Mouse (Mus musculus) myocyte (in vitro differentiated cells): Measurements from ENCODE around the gene Twsg1.
"Not testable (repeated sequence)": the region's sequence is repeated elsewhere in the genome, so short reads cannot be mapped to it uniquely, and the experiment has no call there.

Experiments
- CEBPB ChIP-seq: IDR thresholded peaks from 2 replicates; pipeline ENCODE4 v1.6.1; 2011; ENCODE audit warnings: mild to moderate bottlenecking, moderate library complexity; ENCODE audit not compliant: poor library complexity, insufficient read depth, severe bottlenecking
- E2F4 ChIP-seq: IDR thresholded peaks from one replicate; pipeline ENCODE4 v1.6.1; 2011; ENCODE audit warnings: mild to moderate bottlenecking, control low read depth, moderate library complexity; ENCODE audit not compliant: insufficient read depth
- MAX ChIP-seq: IDR thresholded peaks from one replicate; pipeline ENCODE4 v1.6.1; 2011; ENCODE audit warnings: low read depth, mild to moderate bottlenecking, control low read depth
- MYOD1 ChIP-seq, 3 experiments: IDR thresholded peaks; one replicate each; pipeline ENCODE4 v1.6.1; 2011; ENCODE audit warnings: control low read depth in 2 of 3, low read depth in 2 of 3, mild to moderate bottlenecking in 2 of 3, moderate library complexity in 1 of 3; ENCODE audit not compliant: insufficient read length in 2 of 3, control insufficient read depth in 1 of 3
- POLR2A ChIP-seq: IDR thresholded peaks from one replicate; pipeline ENCODE4 v1.6.1; 2011; ENCODE audit warnings: low read depth, mild to moderate bottlenecking, control low read depth, moderate library complexity; ENCODE audit not compliant: insufficient read length
- TCF12 ChIP-seq: IDR thresholded peaks from one replicate; pipeline ENCODE4 v1.6.1; 2011; ENCODE audit warnings: mild to moderate bottlenecking, control low read depth; ENCODE audit not compliant: poor library complexity, insufficient read depth, severe bottlenecking
- USF1 ChIP-seq: IDR thresholded peaks from one replicate; pipeline ENCODE4 v1.6.1; 2011; ENCODE audit warnings: low read depth, mild to moderate bottlenecking, control low read depth, moderate library complexity

GRCm38 (mm10) chr17:65976720-65977119 is 25.7 kb upstream of the Twsg1 start:
- TF ChIP-seq POLR2A; USF1; E2F4; CEBPB; MYOD1 (IDR thresholded peaks at IDR 0.05; ENCODE audit: control insufficient read depth in 1 of 3, insufficient read length in 2 of 3, low read depth in 2 of 3); TCF12; MAX: not testable (repeated sequence)
